Mouse (Mus musculus) bone marrow macrophage, adult 2 months (primary cell): ENCODE data around the gene Tmem135.

Source experiments
- CTCF ChIP-seq: IDR thresholded peaks from 2 replicates; pipeline ENCODE4 v1.5.1; 2012; ENCODE audit warnings: low read depth, mild to moderate bottlenecking, low read length, moderate library complexity
- POLR2A ChIP-seq: IDR thresholded peaks from 2 replicates; pipeline ENCODE4 v1.6.1; 2012; ENCODE audit warnings: mild to moderate bottlenecking, low read depth, low read length, borderline replicate concordance

DNA sequence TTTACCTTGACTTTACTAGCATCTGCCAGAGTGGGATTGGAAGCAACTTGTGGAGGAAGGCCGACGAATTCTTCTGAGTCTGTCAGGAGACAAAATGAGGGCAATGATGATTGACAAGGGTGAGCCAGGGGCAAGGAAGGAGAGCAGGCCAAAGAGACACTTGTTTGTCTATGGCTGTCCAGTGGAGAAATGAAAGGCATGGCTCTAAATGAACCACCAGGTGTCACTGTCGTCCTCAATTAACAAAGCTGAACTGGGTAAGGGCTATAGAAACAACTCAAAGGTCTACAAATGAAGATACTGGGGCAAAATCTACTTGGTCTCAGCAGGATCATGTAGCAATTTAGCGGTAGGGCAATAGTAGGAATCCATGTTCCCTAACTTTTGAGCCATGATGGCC lies 33.6 kb upstream of the Tmem135 start:
- TF ChIP-seq CTCF (no peak), POLR2A (no peak)
